Mouse (Mus musculus): Measurements from ENCODE around the gene Mbd6.

DNA sequence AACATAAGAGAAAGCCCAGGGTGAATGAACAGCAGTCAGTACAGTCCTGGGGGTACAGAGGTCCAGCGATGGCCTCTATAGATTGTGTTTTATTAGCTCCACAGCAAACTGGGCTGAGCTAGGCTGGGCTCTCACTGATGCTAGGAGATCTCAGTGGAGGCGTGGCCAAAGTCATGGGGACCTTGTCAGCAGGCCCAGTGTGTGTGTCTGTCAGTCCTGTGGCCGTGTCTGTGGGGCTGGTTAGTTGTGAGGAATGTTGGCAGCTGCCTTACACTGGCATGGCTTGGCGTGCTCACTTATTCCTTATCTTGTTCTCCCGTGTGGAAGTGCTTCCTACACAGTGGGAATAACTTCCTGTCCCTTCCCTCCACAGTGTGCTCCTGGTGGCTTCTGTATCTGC, 20.4 kb downstream of the Mbd6 start:
- TF ChIP-seq CTCF (IDR thresholded peaks at IDR 0.05; ENCODE audit: control insufficient read depth, insufficient read depth, low read length): no peak
- TF ChIP-seq POLR2A (IDR thresholded peaks at IDR 0.05; ENCODE audit: borderline replicate concordance, control insufficient read depth, low read depth, low read length): no peak

Measured in bone marrow, adult 2 months (tissue).